Mouse (Mus musculus) erythroblast, adult 5-6 weeks (primary cell): ENCODE data around the gene Gm20662. TPM values are rescaled to one million over a fixed set of nuclear protein-coding genes. Genes with fewer than 3 reads are reported as not detected.

Experiments
- ATAC-seq: replicated peaks from 2 replicates; pipeline ENCODE4 v1.8.0; 2016; ENCODE audit warnings: moderate number of reproducible peaks, mild to moderate bottlenecking, moderate TSS enrichment, inconsistent platforms; ENCODE audit not compliant: poor library complexity, low FRiP score, severe bottlenecking
- total RNA-seq, 2 experiments: library from RNA; stranded (forward) in 1 of 2; stranded (reverse) in 1 of 2; fragments of 150-400 nt in 1 of 2; fragments of 200-764, 138-1000 nt in 1 of 2; gene quantifications; 2 replicates each; pipeline versions ENCODE4 v1.2.3 to v1.2.4; 2015 to 2017; ENCODE audit warnings: low replicate concordance in 2 of 2

Gene Gm20662
- total RNA-seq, 2 experiments from 2014 or later = 16.9 TPM; not detected in 1

DNA sequence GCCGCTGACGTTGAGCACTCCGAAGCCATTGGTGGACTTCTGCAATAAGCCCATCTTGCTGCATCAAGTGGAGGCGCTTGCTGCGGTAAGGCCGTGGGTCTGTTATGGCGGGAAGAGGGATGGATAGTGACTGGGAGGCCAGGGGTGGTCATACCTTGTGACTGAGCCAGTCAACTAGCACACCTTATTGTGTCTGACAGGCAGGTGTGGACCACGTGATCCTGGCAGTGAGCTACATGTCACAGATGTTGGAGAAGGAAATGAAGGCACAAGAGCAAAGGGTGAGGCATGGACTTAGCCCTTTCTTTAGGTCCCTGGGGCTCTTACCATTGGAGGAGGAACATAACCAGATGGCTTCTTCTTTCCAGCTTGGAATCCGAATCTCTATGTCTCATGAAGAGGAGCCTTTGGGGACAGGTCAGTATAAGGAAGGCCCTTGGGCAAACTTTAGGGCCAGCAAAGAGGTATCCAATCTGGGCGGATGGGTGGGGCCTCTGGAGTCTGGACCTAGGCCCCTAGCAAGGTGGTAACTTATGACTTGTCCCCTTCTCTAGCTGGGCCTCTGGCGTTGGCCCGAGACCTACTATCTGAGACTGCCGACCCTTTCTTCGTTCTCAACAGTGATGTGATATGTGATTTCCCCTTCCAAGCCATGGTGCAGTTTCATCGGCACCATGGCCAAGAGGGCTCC lies 53.6 kb downstream of the Gm20662 start:
- ATAC-seq = no peak; the same call in 1 of the 2 replicates

- ATAC-seq = no peak
Observed at GRCm38 (mm10) chr9:108051184-108051930, 55.2 kb downstream of the Gm20662 start.

DNA sequence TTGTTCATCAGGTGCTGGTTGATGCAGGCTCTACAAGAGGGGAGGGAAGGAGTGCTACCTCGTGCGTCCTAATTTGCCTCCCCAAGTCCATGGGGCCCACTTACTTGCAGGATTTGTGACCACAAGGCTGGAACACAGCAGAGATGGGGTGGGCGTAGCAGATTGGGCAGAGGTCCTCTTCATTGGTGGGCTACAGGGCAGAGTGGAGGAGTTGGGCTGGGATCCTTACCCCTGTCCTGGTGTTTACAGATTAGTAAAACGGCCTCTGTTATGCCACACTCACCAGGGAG lies 55.7 kb downstream of the Gm20662 start:
- no peak for ATAC-seq

DNA sequence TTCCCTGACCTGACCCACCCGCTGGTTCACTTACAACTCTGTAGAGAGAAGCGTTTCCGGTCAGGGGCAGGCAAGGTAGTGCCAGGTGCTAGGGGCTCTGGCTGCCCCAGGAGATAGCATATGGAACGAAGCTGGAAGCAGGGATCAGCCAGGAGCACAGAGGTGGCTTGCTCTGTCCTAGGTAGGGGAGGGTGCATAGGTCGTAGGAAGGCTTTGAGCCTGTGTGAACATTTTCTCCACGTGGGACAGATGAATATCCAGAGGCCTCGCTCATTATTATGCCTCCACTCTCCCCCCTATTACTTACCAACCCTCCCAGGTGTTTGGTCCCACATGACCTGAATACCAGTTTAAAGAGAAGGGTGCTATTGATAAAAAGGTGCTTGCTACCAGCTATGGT lies 56.3 kb downstream of the Gm20662 start:
- no peak for ATAC-seq

GRCm38 (mm10) chr9:108052885-108053664 lies 56.9 kb downstream of the Gm20662 start, which contains the start of gene Amigo3:
Amigo3 (plus strand) TSS chr9:108053159.
- ATAC-seq = peak; percentile 62

- ATAC-seq = no peak
Observed at GRCm38 (mm10) chr9:108053665-108054225, 57.6 kb downstream of the Gm20662 start.

GRCm38 (mm10) chr9:108054331-108055040 lies 58.3 kb downstream of the Gm20662 start:
- no peak for ATAC-seq

- no peak for ATAC-seq
Observed at GRCm38 (mm10) chr9:108055061-108055460, 58.9 kb downstream of the Gm20662 start.

DNA sequence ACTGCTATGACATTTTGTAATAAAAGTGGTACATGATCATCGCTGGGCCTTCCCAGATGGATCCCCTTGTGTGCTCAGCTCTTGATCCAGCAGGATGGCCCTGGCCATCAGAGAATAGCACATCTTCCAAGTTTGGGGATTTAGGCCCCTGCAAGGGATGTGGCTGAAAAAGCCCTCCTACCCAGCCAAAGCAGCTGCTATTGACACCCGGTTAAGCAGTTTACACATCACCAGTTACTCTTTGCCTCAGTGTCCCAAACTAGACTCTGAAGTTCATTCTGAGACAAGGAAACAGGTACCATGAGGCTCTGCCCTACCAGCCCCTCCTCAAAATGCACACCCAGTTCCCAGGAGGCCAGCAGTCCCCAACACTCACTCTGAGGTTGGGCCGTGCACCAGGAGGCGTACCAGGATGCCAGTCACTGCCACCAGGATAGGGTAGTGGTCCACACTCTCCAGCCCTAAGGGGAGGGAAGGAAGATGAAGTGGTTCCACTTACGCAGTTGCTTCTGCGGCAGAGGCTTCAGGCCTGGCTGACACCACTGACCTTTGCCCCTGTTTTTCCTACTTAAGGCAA lies 59.6 kb downstream of the Gm20662 start:
- ATAC-seq = no peak

DNA sequence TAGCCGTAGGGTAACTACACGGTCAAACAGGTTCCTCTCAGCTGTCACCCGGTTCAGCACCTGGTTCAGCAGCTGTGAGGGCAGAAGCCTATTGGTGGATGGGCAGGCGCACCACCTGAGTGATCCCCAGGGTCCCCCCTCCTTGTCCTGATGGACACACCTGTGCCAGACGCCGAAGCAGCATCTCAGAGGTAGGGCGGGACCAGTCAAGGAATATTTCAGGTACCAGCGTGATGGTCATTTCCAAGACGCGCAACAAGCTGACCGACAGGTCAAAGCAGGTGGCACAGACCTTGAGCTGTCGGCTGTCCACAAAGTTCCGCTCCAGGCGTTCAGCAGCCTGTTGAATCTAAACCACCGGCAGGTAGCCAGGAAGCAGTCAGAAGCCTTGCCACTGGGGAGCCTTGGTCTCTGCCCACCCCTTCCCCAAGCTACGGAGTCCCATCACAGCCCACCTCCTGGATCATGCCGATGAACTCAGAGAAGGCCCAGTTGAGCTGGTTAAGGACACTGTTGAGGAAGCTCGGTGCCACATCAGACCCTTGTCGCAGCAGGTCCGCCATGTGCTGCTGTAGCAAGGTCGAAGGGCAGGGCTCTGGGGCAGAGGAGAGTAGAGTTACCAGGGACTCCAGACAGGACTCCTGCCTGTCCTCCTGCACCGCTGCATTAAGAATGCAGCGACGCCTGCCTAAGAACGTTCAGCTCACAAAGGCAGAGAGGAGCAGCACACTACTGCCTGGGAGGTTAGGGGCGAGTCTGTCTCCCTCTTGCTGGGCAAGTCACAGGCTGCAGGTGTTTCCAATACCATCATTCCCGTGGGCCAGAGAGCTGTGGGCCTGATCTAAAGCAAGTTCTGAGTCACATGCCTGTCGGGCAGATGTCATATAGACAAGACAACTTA lies 60.5 kb downstream of the Gm20662 start:
- no peak for ATAC-seq

DNA sequence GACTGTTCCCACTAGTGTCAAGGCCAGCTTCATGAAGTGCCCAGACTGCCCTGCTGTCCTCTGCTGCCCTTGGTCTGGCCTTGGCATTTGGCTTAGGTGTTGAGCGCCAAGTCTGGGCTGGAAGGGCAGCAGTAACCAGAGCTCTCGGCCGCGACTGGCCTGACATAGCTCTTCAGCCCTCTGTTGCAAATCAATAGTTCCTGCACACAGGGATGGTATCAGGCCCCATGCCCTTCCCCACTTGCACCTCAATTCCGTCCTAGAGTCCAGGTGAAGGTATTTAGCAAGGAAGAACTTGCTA lies 61.1 kb downstream of the Gm20662 start:
- ATAC-seq = no peak

DNA sequence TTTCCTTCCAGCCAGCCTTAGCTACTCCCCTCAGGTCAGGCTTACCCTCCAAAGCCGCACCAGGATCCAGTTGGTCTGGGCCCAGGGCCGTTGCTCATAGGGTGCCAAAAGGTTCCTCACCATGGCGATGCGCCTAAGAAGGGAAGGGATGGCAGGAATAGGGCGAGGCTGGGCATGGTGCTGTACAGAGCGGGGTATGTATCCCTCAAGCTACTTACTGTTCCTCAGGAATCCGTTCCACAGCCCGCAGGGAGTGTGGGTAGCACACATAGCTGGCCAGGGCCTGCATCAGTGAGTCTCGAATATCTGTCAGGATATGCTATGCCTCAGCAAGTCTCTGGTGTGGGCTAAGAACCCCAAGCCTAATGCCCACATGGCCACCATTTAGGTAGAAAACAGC lies 62.1 kb downstream of the Gm20662 start:
- no peak for ATAC-seq

GRCm38 (mm10) chr9:108062142-108062541 lies 66.0 kb downstream of the Gm20662 start:
- no peak for ATAC-seq

- ATAC-seq = no peak
Observed at GRCm38 (mm10) chr9:108063361-108063760, 67.2 kb downstream of the Gm20662 start.

DNA sequence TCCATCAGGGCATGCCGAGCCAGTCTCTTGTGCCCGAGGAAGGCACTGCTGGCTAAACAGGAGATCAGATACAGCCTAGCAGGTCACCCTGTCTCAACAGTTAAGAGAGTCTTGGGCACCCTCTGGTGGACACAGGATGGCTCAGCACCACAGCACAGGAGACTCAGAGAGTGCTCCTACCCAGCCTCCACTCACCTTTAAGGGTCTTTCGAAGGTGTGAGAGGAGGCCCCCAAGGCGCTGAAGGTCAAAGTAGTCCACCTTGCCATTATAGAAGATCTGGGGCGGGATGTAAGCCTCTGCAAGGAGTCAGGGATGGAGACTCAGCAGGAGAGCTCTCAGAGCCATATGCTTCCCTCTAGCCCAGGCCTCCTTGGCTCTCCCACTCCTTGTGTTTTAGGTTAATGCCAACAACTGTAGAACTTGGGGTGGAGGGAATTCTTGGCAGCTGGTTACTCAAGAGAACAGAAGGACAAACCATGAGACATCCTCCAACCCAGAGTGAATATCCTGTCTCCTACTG lies 69.4 kb downstream of the Gm20662 start:
- ATAC-seq = peak; percentile 65

DNA sequence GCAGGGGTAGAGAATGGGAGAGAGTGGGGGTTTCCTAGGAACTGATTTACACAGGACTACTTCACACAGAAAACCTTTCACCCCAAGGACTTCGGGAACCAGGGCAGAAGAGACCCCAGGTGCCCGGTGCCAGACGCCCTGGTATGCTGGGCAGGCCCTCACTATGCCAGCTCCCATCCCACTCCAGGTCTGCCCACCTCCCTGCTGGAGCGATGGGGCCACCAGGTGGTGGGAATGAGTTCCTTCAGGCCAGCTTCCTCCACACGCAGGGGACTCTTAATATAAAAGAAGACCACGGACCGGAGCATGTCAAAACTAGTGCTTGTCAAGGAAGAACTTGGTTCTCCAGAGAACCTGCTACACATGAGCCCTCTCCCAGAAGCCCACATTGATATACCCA lies 71.0 kb downstream of the Gm20662 start:
- no peak for ATAC-seq

- peak; percentile 63 for ATAC-seq
Observed at GRCm38 (mm10) chr9:108067900-108068299, 71.8 kb downstream of the Gm20662 start.

- no peak for ATAC-seq
Observed at GRCm38 (mm10) chr9:108069007-108069406, 72.9 kb downstream of the Gm20662 start.
